Mouse (Mus musculus) adrenal gland, postnatal 4 days (tissue): ENCODE results near the gene Mmp12. TPM values are rescaled to one million over a fixed set of nuclear protein-coding genes. Genes with fewer than 3 reads are reported as not detected.
"Not testable (repeated sequence)": the region's sequence is repeated elsewhere in the genome, so short reads cannot be mapped to it uniquely, and the experiment has no call there.

Experiments
- DNase-seq, 2 experiments: peaks; one replicate each; pipeline ENCODE4 v3.0.0; 2021 to 2022; ENCODE audit warnings: low spot score in 2 of 2, mixed read lengths in 2 of 2
- long read RNA-seq, 2 experiments: library from polyadenylated mRNA; stranded (forward); transcript quantifications; one replicate each; pipeline ENCODE4 v2.0.0; 2021
- total RNA-seq, 2 experiments: library from RNA; stranded (reverse); gene quantifications; 2 replicates each; pipeline ENCODE4 v1.2.3; 2021

The Mmp12 gene
- total RNA-seq, result under 1 TPM in 1 of 2 experiments, not detected in 1; 0.76 TPM
- long read RNA-seq, experiment 1, result 0 reads
- long read RNA-seq, experiment 2, result 0 reads

GRCm38 (mm10) chr9:7344107-7344506, at the start of gene Mmp12:
Mmp12 (plus strand) TSS chr9:7344381.
- no peak for DNase-seq

DNA sequence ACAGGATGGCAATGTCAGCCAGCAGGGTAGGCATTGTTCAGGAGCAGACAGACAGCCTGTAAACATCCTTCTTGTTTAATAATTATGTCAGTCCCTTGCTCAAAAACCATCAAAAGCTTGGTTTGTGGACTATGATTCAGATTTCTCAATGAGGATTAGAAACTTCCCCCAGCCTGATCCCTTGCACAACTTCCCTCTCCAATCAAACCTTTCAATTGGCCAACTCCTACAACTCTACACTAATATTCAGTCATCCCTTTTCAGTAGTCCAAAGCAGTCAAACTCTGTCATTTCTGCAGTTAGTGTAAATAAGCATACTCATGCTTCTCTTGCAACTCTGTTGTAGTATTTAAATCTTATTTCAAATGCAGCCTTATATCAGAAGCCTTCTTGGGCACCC, 12.3 kb upstream of the Mmp12 start:
- no peak for DNase-seq

DNA sequence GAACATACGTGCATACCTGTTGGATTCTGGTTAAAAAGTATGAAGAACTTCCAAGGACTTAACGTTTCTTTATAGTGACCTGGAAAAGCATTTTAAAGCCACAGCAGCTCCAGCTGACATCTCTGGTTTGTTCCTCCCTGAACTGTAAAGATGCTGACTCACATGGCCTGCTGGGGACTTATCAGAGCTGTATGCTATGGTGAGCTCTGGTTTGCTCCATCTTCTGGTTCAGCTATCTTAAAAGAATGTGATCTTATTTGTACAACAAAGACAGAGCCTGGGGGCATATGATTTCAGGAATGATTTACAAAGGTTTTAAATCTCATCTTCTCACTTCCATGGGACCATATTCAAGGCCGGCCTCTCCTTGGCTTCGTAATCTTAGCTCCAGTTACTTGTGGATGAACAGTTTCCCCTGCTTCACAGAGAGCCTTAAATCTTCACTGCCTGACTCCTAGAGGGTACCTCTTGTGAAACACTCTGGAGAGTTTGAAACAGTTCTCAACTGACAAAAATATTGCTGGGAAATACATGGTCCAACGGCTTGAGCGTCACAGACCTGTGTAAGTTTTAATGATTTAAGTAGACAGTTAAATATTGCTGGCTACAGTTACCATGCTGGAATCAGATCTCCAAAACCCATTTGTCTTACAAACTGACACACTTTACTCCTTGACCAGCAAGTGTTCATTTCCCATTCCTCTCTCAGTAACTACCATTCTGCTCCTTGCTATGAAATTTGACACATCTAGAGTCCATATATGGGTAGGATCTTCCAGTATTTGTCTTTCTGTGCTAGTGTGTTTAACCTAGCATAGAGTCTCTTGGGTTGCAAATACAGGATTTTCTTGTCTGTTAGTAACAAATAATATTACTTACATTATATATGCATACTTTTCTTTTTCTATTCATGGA, 8.2 kb upstream of the Mmp12 start:
- no peak for DNase-seq

DNA sequence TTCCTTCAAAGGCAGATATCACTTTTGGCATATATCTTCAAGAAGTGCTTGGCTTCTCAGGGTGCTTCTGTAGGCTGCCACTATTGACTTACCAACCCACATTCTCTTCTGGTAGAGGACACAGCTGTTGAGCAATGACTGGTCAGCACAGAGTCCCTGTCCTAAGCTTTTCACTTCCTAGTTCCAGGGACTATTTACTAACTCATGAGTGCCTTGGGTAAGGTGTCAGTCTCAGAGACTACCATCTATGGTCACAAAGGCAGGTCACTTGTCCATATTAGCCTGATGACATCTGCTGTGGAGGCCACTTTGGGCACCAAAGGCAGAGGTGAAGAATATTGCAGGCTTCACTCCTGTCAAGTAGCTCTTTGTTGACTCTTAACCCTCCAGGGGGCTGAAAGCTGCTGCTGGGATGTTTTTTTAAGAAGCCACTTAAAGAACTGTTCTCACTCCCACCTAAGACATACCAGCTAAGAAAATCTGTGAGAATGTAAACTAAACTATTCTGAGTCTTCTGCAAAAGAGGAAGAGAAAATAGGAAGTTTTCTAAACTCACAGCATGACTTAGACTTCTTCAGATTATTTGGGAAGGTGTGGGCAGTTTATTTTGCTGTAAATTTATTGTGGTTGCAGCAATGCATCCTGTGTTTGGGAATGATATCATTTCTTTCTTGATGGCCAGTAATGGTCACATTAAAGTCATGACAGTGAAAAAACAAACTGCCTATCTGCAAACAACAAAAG, 7.3 kb upstream of the Mmp12 start:
- no peak for DNase-seq

DNA sequence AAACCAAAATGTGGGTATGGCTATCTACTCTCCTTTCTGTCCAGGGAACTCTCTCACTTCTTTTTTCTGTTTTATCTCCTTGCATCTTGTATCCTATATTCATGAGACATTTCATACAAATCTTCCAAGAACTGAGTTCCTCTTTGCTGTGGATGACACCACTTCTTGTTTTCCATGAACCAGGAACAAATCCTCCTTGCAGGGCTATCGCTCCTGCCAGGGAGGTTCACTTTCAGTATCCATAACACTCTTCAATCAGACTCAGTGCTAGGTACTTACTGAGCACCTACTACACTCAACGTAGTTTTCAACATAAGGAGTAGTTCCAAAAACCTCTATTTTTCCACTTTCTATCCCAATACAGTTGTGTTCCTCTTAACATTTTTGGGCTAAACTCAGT, 1.3 kb downstream of the Mmp12 start:
- DNase-seq, result no peak

GRCm38 (mm10) chr9:7354535-7354934, 10.4 kb downstream of the Mmp12 start:
- no peak for DNase-seq

GRCm38 (mm10) chr9:7387947-7388346, 43.8 kb downstream of the Mmp12 start, which contains the start of gene Mmp1b:
Mmp1b (minus strand) TSS chr9:7388047.
- DNase-seq, result no peak

DNA sequence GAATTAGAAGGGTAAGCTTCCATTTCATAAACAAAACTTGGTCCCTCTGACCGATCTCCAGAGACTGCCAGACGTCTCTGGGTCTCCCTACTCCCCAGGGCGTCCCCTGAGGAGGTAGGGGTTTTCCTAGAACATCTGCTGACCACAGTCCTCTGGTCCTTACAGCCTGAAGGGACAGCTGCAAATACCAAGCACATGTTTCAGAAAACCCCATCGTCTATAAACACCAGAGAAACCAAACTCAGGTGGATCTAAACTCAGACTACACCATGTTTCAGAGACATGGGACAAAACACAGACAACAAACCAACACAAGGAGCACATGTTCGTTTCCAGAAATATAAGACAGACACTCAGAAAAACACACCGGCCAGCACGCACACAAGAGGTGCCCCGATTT, 52.4 kb downstream of the Mmp12 start:
- DNase-seq, result not testable (repeated sequence)

Other genes starting within 250 kb of the Mmp12 start
- 10 to 100 TPM; 16.2 to 19.2 TPM for gene Dync2h1, start 159.9 kb upstream of the Mmp12 start, total RNA-seq
- gene Dcun1d5, start 159.9 kb upstream of the Mmp12 start, total RNA-seq, result 10 to 100 TPM; 87.6 to 96.6 TPM
- gene Mmp13, start 71.9 kb upstream of the Mmp12 start, total RNA-seq, result under 1 TPM; 0.11 to 0.37 TPM
- gene Mmp1b, start 43.7 kb downstream of the Mmp12 start, total RNA-seq, result not detected
- not detected for gene Mmp3, start 101.4 kb downstream of the Mmp12 start, total RNA-seq
- gene Mmp10, start 158.0 kb downstream of the Mmp12 start, total RNA-seq, result not detected
- 1 to 10 TPM in 1 of 2 experiments, under 1 TPM in 1; 0.81 to 2.9 TPM for gene Mmp8, start 214.1 kb downstream of the Mmp12 start, total RNA-seq
- gene Mmp27, start 227.0 kb downstream of the Mmp12 start, total RNA-seq, result under 1 TPM in 1 of 2 experiments, not detected in 1; 0.17 TPM